Mouse (Mus musculus) kidney, adult 2 months (tissue): ENCODE data around the gene Ncoa1. TPM values are rescaled to one million over a fixed set of nuclear protein-coding genes. Genes with fewer than 3 reads are reported as not detected.

Source experiments
- DNase-seq: peaks from one replicate; pipeline ENCODE4 v3.0.0; 2021
- H3K27ac ChIP-seq: fragments of 200-500 bp; 2 replicates; pipeline ENCODE4 v1.5.1; 2012; ENCODE audit warnings: low read depth, low read length, control low read depth, inconsistent platforms; ENCODE audit not compliant: insufficient read depth
- H3K27me3 ChIP-seq: fragments of 200-500 bp; replicated peaks from 2 replicates; pipeline ENCODE4 v1.6.1; 2012; ENCODE audit warnings: mild to moderate bottlenecking, moderate library complexity, low read length, inconsistent platforms; ENCODE audit not compliant: control insufficient read depth, insufficient read depth
- H3K36me3 ChIP-seq: fragments of 200-500 bp; 2 replicates; pipeline ENCODE4 v1.6.1; 2012; ENCODE audit warnings: mild to moderate bottlenecking, moderate library complexity, low read length, inconsistent platforms; ENCODE audit not compliant: control insufficient read depth, insufficient read depth
- H3K4me1 ChIP-seq: fragments of 200-500 bp; 2 replicates; pipeline ENCODE4 v1.6.1; 2011; ENCODE audit warnings: low read length; ENCODE audit not compliant: control insufficient read depth, insufficient read depth
- H3K4me3 ChIP-seq: fragments of 200-500 bp; 2 replicates; pipeline ENCODE4 v1.5.1; 2011; ENCODE audit warnings: mild to moderate bottlenecking, low read depth, low read length, control low read depth; ENCODE audit not compliant: insufficient read depth
- CTCF ChIP-seq: fragments of 200-500 bp; conservative IDR thresholded peaks from 2 replicates; pipeline ENCODE4 v1.5.1; 2011; ENCODE audit warnings: low read depth, mild to moderate bottlenecking, control low read depth, low read length, moderate library complexity, mixed read lengths; ENCODE audit not compliant: insufficient read depth, insufficient read length
- POLR2A ChIP-seq: fragments of 200-500 bp; IDR thresholded peaks from one replicate; pipeline ENCODE4 v1.6.1; 2011; ENCODE audit warnings: low read depth, low read length, control low read depth
- WGBS: fragments of 180-500 bp; shearing (Covaris S2); methylation state at CpG from one replicate; pipeline ENCODE4 v1.1.7; 2018; 5-methylcytosine and 5-hydroxymethylcytosine counted together
- polyA plus RNA-seq: library from polyadenylated mRNA; depleted of rRNA; stranded (reverse); fragments of >200 nt; gene quantifications from 2 replicates; pipeline ENCODE4 v1.2.3, GENCODE M21; 2012

The Ncoa1 gene
- polyA plus RNA-seq, 1 experiment, result 20.1 TPM

GRCm38 (mm10) chr12:4212908-4213307 is 264.1 kb downstream of the Ncoa1 start:
- no peak overlapping the region for H3K27ac ChIP-seq

GRCm38 (mm10) chr12:4211174-4211573 is 265.8 kb downstream of the Ncoa1 start:
- Histone ChIP-seq H3K27ac (no peak overlapping the region), H3K4me1 (no peaks in the 10 kb centered on the region), H3K27me3 (no peaks in the 10 kb centered on the region), H3K4me3 (no peak overlapping the region), H3K36me3 (no peaks in the 10 kb centered on the region)
- TF ChIP-seq CTCF (no peak; the same call in 1 of the 2 replicates), POLR2A (no peak)
- WGBS, result 62% methylated on average over 9 of the region's 9 CpGs
- peak; percentile 19 for DNase-seq

More at GRCm38 (mm10) chr12:4212908-4213307, 264.1 kb downstream of the Ncoa1 start:
- 24% methylated on average over 8 of the region's 8 CpGs for WGBS
- no peaks in the 10 kb centered on the region for H3K27me3 ChIP-seq
- peak; percentile 22 for DNase-seq
- H3K4me1 ChIP-seq, result no peaks in the 10 kb centered on the region
- H3K36me3 ChIP-seq, result no peaks in the 10 kb centered on the region
- TF ChIP-seq CTCF, result no peak
- H3K4me3 ChIP-seq, result no peak overlapping the region

- no peaks in the 10 kb centered on the region for H3K36me3 ChIP-seq
- H3K27me3 ChIP-seq, result no peaks in the 10 kb centered on the region
- TF ChIP-seq POLR2A, result no peak
- H3K4me1 ChIP-seq, result no peaks in the 10 kb centered on the region
- DNase-seq, result no peak
- H3K4me3 ChIP-seq, result no peak overlapping the region
- H3K27ac ChIP-seq, result no peak overlapping the region
- 98% methylated on average over 9 of the region's 9 CpGs for WGBS
Measured at GRCm38 (mm10) chr12:4209196-4209595, 267.8 kb downstream of the Ncoa1 start.

GRCm38 (mm10) chr12:4208405-4209133 is 268.4 kb downstream of the Ncoa1 start:
- DNase-seq, result peak; percentile 54
- no peaks in the 10 kb centered on the region for H3K36me3 ChIP-seq
- 81% methylated on average over 15 of the region's 15 CpGs for WGBS

GRCm38 (mm10) chr12:4206106-4206505 is 270.9 kb downstream of the Ncoa1 start:
- no peaks in the 10 kb centered on the region for H3K4me1 ChIP-seq
- H3K27ac ChIP-seq, result no peak overlapping the region
- no peaks in the 10 kb centered on the region for H3K36me3 ChIP-seq
- WGBS, result 97% methylated on average over 11 of the region's 11 CpGs
- TF ChIP-seq CTCF (no peak), POLR2A (no peak)
- DNase-seq, result no peak
- H3K27me3 ChIP-seq, result no peaks in the 10 kb centered on the region
- H3K4me3 ChIP-seq, result no peak overlapping the region

More at GRCm38 (mm10) chr12:4208405-4209133, 268.4 kb downstream of the Ncoa1 start:
- no peaks in the 10 kb centered on the region for H3K4me1 ChIP-seq
- no peak overlapping the region for H3K4me3 ChIP-seq
- H3K27ac ChIP-seq, result no peak overlapping the region
- no peaks in the 10 kb centered on the region for H3K27me3 ChIP-seq
- TF ChIP-seq CTCF, result peak; percentile 44
- TF ChIP-seq POLR2A, result no peak

- Histone ChIP-seq H3K27me3 (no peaks in the 10 kb centered on the region), H3K4me3 (no peak overlapping the region), H3K36me3 (no peaks in the 10 kb centered on the region), H3K27ac (no peak overlapping the region), H3K4me1 (no peaks in the 10 kb centered on the region)
- WGBS, result 90% methylated on average over 4 of the region's 4 CpGs
- no peak for DNase-seq
- TF ChIP-seq CTCF (no peak), POLR2A (no peak)
Measured at GRCm38 (mm10) chr12:4202206-4202605, 274.8 kb downstream of the Ncoa1 start.

- Histone ChIP-seq H3K36me3 (no peaks in the 10 kb centered on the region), H3K27me3 (no peaks in the 10 kb centered on the region), H3K4me3 (no peak overlapping the region), H3K4me1 (no peaks in the 10 kb centered on the region), H3K27ac (no peak overlapping the region)
- TF ChIP-seq CTCF, result no peak
- no peak for TF ChIP-seq POLR2A
- no peak for DNase-seq
- 93% methylated on average over 13 of the region's 13 CpGs for WGBS
Measured at GRCm38 (mm10) chr12:4201454-4202200, 275.4 kb downstream of the Ncoa1 start.
